Mouse (Mus musculus) brain, embryonic 14.5 days (tissue): Measurements from ENCODE around the gene Lig1.

Source experiments
- CTCF ChIP-seq: fragments of 200-500 bp; IDR thresholded peaks from 2 replicates; pipeline ENCODE4 v1.5.1; 2012; ENCODE audit warnings: inconsistent platforms, mild to moderate bottlenecking, moderate library complexity, borderline replicate concordance; ENCODE audit not compliant: insufficient read depth, insufficient read length; ENCODE audit errors: extremely low read depth
- POLR2A ChIP-seq: fragments of 200-500 bp; IDR thresholded peaks from 2 replicates; pipeline ENCODE4 v1.6.1; 2012; ENCODE audit warnings: mild to moderate bottlenecking, inconsistent platforms, borderline replicate concordance; ENCODE audit not compliant: poor library complexity, insufficient read depth, insufficient read length, severe bottlenecking; ENCODE audit errors: extremely low read depth

GRCm38 (mm10) chr7:13295256-13295655, 18.2 kb downstream of the Lig1 start:
- TF ChIP-seq CTCF (no peak), POLR2A (no peak)
